Mouse (Mus musculus): ENCODE data around the gene Ncln.

Gene Ncln

GRCm38 (mm10) chr10:81496264-81496901, at the start of gene Ncln:
TSS of gene Ncln (minus strand) at chr10:81496392.
- in situ Hi-C loops (cut with MseI, MboI), result loop anchor here in 1 of 2 experiments (5.0 kb wide), 1 partner anchor 36 kb away; no protein-coding TSS in a partner anchor

- in situ Hi-C loops (cut with MseI, MboI), result no loop called here
Measured at GRCm38 (mm10) chr10:81545161-81545747, 49.1 kb upstream of the Ncln start, which contains the start of gene Gna11. TSS of gene Gna11 (minus strand) at chr10:81545190.

DNA sequence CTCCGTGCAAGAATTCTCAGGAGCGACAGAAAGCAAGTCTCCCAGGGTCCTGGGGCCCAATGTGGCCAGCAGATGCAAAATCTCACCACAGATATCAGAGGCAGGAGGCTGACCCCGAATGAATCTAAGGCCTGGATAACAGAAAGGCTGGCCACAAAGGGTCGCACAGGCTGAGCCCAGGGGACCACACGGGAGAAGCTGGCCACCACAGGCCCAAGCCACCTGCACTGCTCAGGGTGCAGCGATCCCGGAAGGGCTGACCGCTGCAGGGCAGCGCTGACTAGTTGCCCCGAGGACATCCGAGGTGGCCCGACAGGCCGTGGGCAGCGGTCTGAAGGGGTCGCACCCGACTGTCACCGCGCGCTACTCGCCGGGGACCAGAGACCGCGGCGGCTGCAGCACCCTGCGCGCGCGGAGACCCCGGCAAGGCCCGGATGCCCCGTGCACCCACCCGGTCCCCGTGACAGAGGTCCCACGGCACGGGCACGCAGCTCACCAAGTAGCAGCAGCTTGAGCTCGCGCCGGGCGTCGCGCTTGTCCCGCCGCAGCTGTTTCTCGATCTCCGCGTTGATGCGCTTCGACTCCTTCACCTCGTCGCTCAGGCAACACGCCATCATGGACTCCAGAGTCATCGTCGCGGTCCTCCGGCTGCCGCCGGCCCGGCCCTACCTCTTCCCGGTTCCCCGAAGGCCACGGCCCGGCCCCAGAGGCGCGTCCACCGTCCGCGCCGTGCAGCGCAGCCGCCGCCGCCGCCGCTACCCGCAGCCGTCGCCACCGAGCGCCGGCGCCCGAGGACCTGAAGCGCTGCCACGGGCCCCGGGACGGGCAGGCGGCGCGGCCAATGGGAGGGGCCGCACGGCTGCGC, 48.3 kb upstream of the Ncln start:
- in situ Hi-C loops (cut with MseI, MboI), result no loop called here

DNA sequence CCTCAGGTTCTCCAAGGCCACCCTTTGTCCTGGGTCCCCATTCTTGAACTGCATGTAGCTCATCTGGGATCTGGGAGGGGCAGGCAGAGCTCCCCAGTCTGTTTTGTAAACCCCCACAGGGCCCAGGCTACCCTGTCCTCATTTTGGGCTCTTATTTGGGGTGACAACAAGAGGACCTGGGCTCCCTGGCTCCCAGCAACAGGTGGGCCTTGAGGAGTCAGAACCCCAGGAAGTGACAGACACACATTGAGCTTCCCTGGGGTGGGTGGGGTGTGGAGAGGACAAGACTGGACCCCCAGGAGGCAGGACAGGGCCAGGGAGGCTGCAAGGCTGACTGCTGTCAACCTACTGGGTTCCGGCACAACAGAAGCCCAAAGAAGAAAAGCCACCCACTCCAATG, 47.4 kb upstream of the Ncln start:
- in situ Hi-C loops (cut with MseI, MboI), result no loop called here

DNA sequence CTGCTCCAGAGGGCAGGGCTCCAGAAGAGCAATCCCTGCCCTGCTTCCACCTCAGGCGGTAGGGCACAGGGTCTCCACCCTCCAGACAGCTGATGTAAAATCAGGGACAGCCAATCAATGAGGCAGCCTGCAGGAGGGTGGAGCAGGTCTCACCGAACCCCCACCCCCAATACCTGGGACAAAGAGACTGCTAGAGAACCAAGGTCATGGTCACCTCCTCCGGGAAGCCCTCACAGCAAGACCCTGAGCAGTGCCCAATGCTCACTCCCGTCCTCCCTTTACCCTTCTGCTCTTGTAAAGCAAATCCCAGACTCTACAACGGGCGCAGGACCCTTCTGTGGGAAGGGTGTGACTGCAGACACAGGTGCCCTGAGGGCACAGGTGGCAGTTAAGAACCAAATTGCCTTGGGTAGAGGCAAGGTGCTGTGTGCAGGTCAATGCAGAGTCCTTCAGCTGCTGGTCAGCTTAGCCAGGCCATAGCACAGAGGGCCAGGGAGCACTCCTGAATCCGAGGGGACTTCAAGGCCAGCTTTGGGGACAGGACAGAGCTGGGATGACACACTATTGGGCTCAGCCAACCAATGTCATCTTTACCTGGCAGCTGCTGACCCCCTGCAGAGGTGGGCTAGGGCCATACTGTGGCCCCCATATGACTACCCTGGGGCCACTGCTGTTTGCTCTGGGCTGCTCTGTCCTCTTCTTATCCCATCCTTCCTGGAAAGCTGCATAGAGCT, 46.7 kb upstream of the Ncln start:
- in situ Hi-C loops (cut with MseI, MboI), result no loop called here

- in situ Hi-C loops (cut with MseI, MboI), result no loop called here
Measured at GRCm38 (mm10) chr10:81541803-81542202, 45.6 kb upstream of the Ncln start.

- in situ Hi-C loops (cut with MseI, MboI), result no loop called here
Measured at GRCm38 (mm10) chr10:81541363-81541762, 45.2 kb upstream of the Ncln start.

- in situ Hi-C loops (cut with MseI, MboI), result no loop called here
Measured at GRCm38 (mm10) chr10:81538321-81539048, 42.3 kb upstream of the Ncln start.

DNA sequence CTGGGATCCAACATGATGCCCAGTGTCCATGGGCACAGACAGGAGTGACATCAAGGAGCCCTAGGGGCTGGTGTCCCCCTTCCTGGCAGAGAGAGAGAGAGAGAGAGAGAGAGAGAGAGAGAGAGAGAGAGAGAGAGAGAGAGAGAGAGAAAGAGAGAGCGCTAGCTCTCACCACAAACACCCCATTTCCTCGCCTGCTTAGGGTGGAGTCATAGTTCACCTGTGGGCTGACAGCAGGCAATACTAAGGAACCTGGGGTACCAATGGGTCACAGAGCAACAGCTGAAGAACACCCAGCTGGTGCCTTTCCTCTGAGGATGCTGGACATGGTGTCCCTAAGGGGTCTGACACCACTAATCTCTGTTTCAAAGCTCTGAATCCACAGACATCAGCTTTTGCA, 41.2 kb upstream of the Ncln start:
- in situ Hi-C loops (cut with MseI, MboI), result no loop called here

GRCm38 (mm10) chr10:81536734-81537133, 40.5 kb upstream of the Ncln start:
- in situ Hi-C loops (cut with MseI, MboI), result no loop called here

GRCm38 (mm10) chr10:81534826-81535225, 38.6 kb upstream of the Ncln start:
- in situ Hi-C loops (cut with MseI, MboI), result loop anchor here in 1 of 2 experiments (5.0 kb wide), 1 partner anchor 38 kb away; the partner anchor contains the start of gene Ncln

- in situ Hi-C loops (cut with MseI, MboI), result no loop called here
Measured at GRCm38 (mm10) chr10:81526779-81527178, 30.6 kb upstream of the Ncln start.

DNA sequence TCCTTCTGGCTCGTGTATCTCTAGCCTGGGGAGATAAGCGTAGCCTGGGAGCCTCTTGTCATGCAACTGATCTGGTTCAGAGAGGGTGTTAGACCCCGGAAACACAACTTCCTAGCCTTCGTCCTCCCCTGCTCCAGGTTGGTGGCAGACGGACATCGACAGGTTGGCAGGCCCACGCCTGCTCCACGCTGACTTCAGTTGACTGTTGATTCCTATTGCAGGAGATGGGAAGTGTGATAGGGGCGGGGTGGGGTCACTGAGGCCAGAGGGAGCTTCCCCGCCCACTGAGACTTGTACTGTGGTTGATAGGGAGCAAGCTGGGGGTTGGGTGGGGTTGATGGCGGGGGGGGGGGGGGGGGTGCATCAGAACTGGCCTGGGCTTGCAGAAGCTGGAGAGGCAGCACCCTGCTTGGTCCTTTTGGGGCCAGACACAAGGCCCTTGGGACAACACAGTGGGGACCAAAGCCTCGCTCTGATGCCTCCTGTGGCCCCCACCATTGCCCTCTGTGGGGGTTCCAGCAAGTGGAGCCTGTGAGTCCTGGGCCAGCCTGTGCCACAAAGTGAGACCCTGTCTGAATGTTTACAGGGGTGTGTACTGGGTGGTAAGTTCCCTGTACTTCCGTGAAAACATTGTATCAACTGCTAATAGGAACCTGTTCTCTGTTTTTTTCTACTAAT, 29.0 kb upstream of the Ncln start:
- in situ Hi-C loops (cut with MseI, MboI), result no loop called here

GRCm38 (mm10) chr10:81524051-81524605, 27.9 kb upstream of the Ncln start, which contains the start of gene Gna15:
TSS of gene Gna15 (minus strand) at chr10:81524225.
- in situ Hi-C loops (cut with MseI, MboI), result no loop called here

DNA sequence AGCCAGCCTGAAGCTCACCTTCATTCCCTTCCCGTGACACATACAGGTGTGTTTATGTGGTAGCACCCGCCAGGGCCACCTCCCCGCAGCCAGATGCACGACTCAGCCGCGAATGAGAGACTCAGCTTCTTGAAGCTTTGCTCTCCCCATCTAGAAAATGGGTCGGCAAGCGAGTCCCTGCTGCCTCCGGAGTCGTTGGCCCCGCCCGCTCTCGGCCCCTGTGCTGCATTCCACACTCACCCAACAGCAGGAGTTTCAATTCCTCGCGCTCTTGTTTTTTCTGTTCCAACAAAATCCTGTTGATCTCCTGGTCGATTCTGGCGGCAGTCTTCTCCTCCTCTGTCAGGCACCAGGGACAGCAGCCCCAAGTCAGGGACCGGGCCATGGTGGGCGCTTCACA, 27.4 kb upstream of the Ncln start:
- in situ Hi-C loops (cut with MseI, MboI), result no loop called here

- in situ Hi-C loops (cut with MseI, MboI), result no loop called here
Measured at GRCm38 (mm10) chr10:81523142-81523541, 26.9 kb upstream of the Ncln start.

DNA sequence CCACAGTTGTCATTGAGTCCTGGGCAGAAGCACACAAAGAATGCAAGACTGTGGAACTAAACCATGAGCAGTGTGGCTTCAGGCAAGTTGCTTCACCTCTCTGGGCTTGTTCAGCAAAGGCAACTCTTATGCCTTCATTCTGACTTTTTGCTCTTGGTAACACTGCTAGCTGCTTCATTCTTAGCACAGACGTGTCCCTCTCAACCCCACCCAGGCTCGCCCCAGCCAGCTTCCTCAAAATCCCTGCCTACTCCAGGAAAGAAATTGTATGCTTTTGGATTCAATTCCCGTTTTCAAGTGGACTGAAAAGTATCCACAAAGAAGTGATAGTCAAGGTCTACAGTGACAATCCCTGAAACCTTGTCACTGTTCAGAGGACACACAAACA, 23.8 kb upstream of the Ncln start:
- in situ Hi-C loops (cut with MseI, MboI), result no loop called here

DNA sequence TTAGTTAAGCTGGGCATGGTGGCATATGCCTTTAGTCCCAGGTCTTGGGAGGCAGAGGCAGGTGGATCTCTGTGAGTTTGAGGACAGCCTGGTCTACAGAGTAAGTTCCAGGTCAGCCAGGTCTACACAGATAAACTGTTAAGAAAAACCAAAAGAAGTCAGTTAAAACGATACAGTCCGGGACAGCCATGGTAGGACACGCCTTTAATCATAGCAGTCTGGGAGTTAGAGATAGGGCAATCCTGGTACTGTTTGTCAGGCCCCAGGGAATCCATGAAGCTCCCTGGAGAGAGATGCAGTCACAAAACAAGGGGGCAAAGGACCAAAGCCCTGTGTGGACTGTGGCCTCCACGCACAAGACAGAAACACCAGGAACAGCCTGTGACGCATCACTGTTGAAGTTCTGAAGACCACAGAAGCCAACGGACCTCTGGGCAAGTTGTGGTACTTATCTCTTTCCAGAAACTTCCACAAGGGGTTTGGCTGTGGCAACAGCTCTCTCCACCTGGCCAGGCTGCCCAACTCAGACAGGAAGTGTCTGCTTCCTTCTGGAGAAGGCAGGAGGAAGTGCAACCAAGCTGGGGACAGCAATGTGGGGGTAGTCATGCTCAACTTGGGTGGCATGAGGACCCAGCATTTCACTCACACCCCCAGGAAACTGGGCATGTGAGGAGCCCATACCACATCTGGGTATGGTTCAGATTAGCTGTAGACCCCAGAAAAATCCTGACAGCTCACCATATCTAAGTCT, 23.2 kb upstream of the Ncln start:
- in situ Hi-C loops (cut with MseI, MboI), result no loop called here

DNA sequence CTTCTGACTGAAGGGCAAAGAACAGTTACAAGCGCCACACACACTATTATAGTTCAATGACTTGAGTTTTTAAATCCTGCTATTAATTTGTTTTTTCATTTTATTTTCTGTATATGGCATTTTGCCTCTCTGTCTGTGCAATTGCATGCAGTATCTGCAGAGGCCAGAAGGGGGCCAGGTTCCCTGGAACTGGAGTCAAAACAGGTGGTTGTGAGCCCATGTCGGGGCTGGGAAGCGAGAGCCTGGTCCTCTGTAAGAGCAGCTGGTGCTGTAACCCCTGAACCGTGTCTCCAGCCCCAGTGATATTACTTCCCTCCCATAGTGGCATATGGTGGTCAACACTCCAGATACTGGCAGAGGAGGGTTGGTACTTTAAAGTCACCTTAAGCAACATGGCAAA, 22.4 kb upstream of the Ncln start:
- in situ Hi-C loops (cut with MseI, MboI), result no loop called here

Data from mouse trophoblast stem cell (cell line).